Mouse (Mus musculus): ENCODE data around the gene Ints3.

Ints3 gene

GRCm38 (mm10) chr3:90391004-90391403 lies 42.4 kb downstream of the Ints3 start:
- DNase-seq (ENCODE audit: low spot score), result no peak

- DNase-seq (ENCODE audit: low spot score), result peak; percentile 72
Measured at GRCm38 (mm10) chr3:90389511-90390490, 43.6 kb downstream of the Ints3 start, which contains the start of gene Slc27a3. TSS of gene Slc27a3 (minus strand) at chr3:90389938.

- peak; percentile 78 for DNase-seq (ENCODE audit: low spot score)
Measured at GRCm38 (mm10) chr3:90388726-90389510, 44.5 kb downstream of the Ints3 start.

- no peak for DNase-seq (ENCODE audit: low spot score)
Measured at GRCm38 (mm10) chr3:90388192-90388591, 45.2 kb downstream of the Ints3 start.

GRCm38 (mm10) chr3:90387483-90387882 lies 45.9 kb downstream of the Ints3 start:
- peak; percentile 68 for DNase-seq (ENCODE audit: low spot score)

GRCm38 (mm10) chr3:90386817-90387216 lies 46.6 kb downstream of the Ints3 start:
- DNase-seq (ENCODE audit: low spot score), result peak; percentile 63

- DNase-seq (ENCODE audit: low spot score), result no peak
Measured at GRCm38 (mm10) chr3:90384851-90385375, 48.5 kb downstream of the Ints3 start.

GRCm38 (mm10) chr3:90383690-90384089 lies 49.7 kb downstream of the Ints3 start:
- no peak for DNase-seq (ENCODE audit: low spot score)

- peak; percentile 74 for DNase-seq (ENCODE audit: low spot score)
Measured at GRCm38 (mm10) chr3:90381727-90382126, 51.7 kb downstream of the Ints3 start.

- DNase-seq (ENCODE audit: low spot score), result no peak
Measured at GRCm38 (mm10) chr3:90378496-90378895, 54.9 kb downstream of the Ints3 start.

GRCm38 (mm10) chr3:90376247-90376585 lies 57.2 kb downstream of the Ints3 start:
- no peak for DNase-seq (ENCODE audit: low spot score)

GRCm38 (mm10) chr3:90375562-90376246 lies 57.7 kb downstream of the Ints3 start:
- no peak for DNase-seq (ENCODE audit: low spot score)

GRCm38 (mm10) chr3:90374368-90374767 lies 59.1 kb downstream of the Ints3 start:
- DNase-seq (ENCODE audit: low spot score), result no peak

- peak; percentile 89 for DNase-seq (ENCODE audit: low spot score)
Measured at GRCm38 (mm10) chr3:90373432-90374028, 59.9 kb downstream of the Ints3 start.

- no peak for DNase-seq (ENCODE audit: low spot score)
Measured at GRCm38 (mm10) chr3:90372817-90373216, 60.6 kb downstream of the Ints3 start.

- DNase-seq (ENCODE audit: low spot score), result no peak
Measured at GRCm38 (mm10) chr3:90371857-90372256, 61.6 kb downstream of the Ints3 start.

- DNase-seq (ENCODE audit: low spot score), result no peak
Measured at GRCm38 (mm10) chr3:90369041-90369440, 64.4 kb downstream of the Ints3 start.

- no peak for DNase-seq (ENCODE audit: low spot score)
Measured at GRCm38 (mm10) chr3:90367001-90367632, 66.3 kb downstream of the Ints3 start.

- no peak for DNase-seq (ENCODE audit: low spot score)
Measured at GRCm38 (mm10) chr3:90362346-90362745, 71.1 kb downstream of the Ints3 start.

GRCm38 (mm10) chr3:90361476-90361875 lies 71.9 kb downstream of the Ints3 start:
- no peak for DNase-seq (ENCODE audit: low spot score)

- DNase-seq (ENCODE audit: low spot score), result no peak
Measured at GRCm38 (mm10) chr3:90359230-90359629, 74.2 kb downstream of the Ints3 start.
